Mouse (Mus musculus): ENCODE data around the gene Csrnp1.

GRCm38 (mm10) chr9:119943326-119943725 lies 41.1 kb downstream of the Csrnp1 start:
- TF ChIP-seq CTCF (IDR thresholded peaks at IDR 0.05; ENCODE audit: low read depth) = no peak
- TF ChIP-seq EP300 (IDR thresholded peaks at IDR 0.05; ENCODE audit: low read depth) = no peak

Data from liver, embryonic 14.5 days (tissue).